Mouse (Mus musculus) intestine, postnatal 0 days (tissue): Measurements from ENCODE around the gene Foxd3. TPM values are rescaled to one million over a fixed set of nuclear protein-coding genes. Genes with fewer than 3 reads are reported as not detected.

Experiments used
- ATAC-seq: fragments of 200-750 bp; cut with Nextera tagmentation; 2 replicates; pipeline ENCODE4 v1.8.0; 2017; ENCODE audit warnings: mild to moderate bottlenecking, moderate TSS enrichment, moderate library complexity
- H3K27ac ChIP-seq: fragments of 300-500 bp; sonication (generic); 2 replicates; pipeline ENCODE4 v1.5.1; 2014; ENCODE audit warnings: mild to moderate bottlenecking, low read depth, low read length, moderate library complexity
- H3K27me3 ChIP-seq: fragments of 300-500 bp; sonication (generic); replicated peaks from 2 replicates; pipeline ENCODE4 v1.6.1; 2014; ENCODE audit warnings: low read length, mixed read lengths; ENCODE audit not compliant: control insufficient read depth, insufficient read depth
- H3K36me3 ChIP-seq: fragments of 300-500 bp; sonication (generic); 2 replicates; pipeline ENCODE4 v1.6.1; 2014; ENCODE audit warnings: mild to moderate bottlenecking, moderate library complexity; ENCODE audit not compliant: control insufficient read depth, insufficient read depth
- H3K4me1 ChIP-seq: fragments of 300-500 bp; sonication (generic); replicated peaks from 2 replicates; pipeline ENCODE4 v1.6.1; 2014; ENCODE audit warnings: antibody characterized with exemption, low read length, mixed read lengths; ENCODE audit not compliant: control insufficient read depth, insufficient read depth
- H3K4me2 ChIP-seq: fragments of 300-500 bp; sonication (generic); replicated peaks from 2 replicates; pipeline ENCODE4 v1.6.1; 2014; ENCODE audit warnings: low read depth, mild to moderate bottlenecking, moderate library complexity
- H3K4me3 ChIP-seq: fragments of 300-500 bp; sonication (generic); 2 replicates; pipeline ENCODE4 v1.5.1; 2014; ENCODE audit warnings: low read depth, low read length
- H3K9ac ChIP-seq: fragments of 300-500 bp; sonication (generic); 2 replicates; pipeline ENCODE4 v1.6.1; 2014; ENCODE audit warnings: mild to moderate bottlenecking, low read depth, low read length
- H3K9me3 ChIP-seq: fragments of 300-500 bp; sonication (generic); 2 replicates; pipeline ENCODE4 v1.6.1; 2016; ENCODE audit warnings: mixed run types; ENCODE audit not compliant: control insufficient read depth
- CTCF ChIP-seq: sonication (generic); IDR thresholded peaks from 2 replicates; pipeline ENCODE4 v1.5.1; 2016; ENCODE audit warnings: low read depth, mild to moderate bottlenecking, control low read depth, antibody characterized with exemption, moderate library complexity
- WGBS: fragments of 180-500 bp; shearing (Covaris S2); extraction: QIAGEN DNeasy Blood & Tissue Kit; methylation state at CpG from one replicate; pipeline ENCODE4 v1.1.7; 2014; 5-methylcytosine and 5-hydroxymethylcytosine counted together
- polyA plus RNA-seq: library from polyadenylated mRNA; unstranded; fragments of >200 nt; fragmentation: Nextera tagmentation; extraction: Ambion mirVana; gene quantifications from 2 replicates; pipeline ENCODE4 v1.2.1, GENCODE M21; 2015

Gene Foxd3
- 0.34 and 0.42 TPM in 2 replicates for polyA plus RNA-seq

GRCm38 (mm10) chr4:99655937-99656604, at the start of gene Foxd3:
Gene Foxd3, plus strand, starts transcription at chr4:99656299.
- no peaks in the 10 kb centered on the region for H3K9me3 ChIP-seq
- peaks cover 97% of the 10 kb centered on the region for H3K27me3 ChIP-seq
- H3K27ac ChIP-seq = no peak within 1 kb of the TSS
- no peaks in the 10 kb centered on the region; the same call in 1 of the 2 replicates for H3K4me1 ChIP-seq
- peak within 1 kb of the TSS; percentile 63 for H3K4me2 ChIP-seq
- no peak for TF ChIP-seq CTCF
- 0 out of 2 replicates have a peak within 1 kb of the TSS, but pooled peaks have one; percentile 1 for H3K9ac ChIP-seq
- peak within 1 kb of the TSS; percentile 45 for H3K4me3 ChIP-seq
- no peaks in the 10 kb centered on the region for H3K36me3 ChIP-seq
- WGBS = 1% methylated on average over 47 of the region's 62 CpGs
- ATAC-seq = no peak

- Histone ChIP-seq H3K4me2 (no peak overlapping the region), H3K4me3 (no peak overlapping the region), H3K27ac (no peak overlapping the region), H3K4me1 (no peaks in the 10 kb centered on the region), H3K9me3 (no peaks in the 10 kb centered on the region), H3K27me3 (no peaks in the 10 kb centered on the region), H3K9ac (no peak overlapping the region), H3K36me3 (no peaks in the 10 kb centered on the region)
- TF ChIP-seq CTCF = no peak
- ATAC-seq = no peak
- WGBS = 88% methylated on average over 10 of the region's 10 CpGs
Measured at GRCm38 (mm10) chr4:99612156-99612555, 43.9 kb upstream of the Foxd3 start.

GRCm38 (mm10) chr4:99612609-99613350, 43.3 kb upstream of the Foxd3 start:
- no peaks in the 10 kb centered on the region for H3K9me3 ChIP-seq
- no peaks in the 10 kb centered on the region for H3K36me3 ChIP-seq
- no peak for TF ChIP-seq CTCF
- WGBS = 50% methylated on average over 12 of the region's 12 CpGs
- no peak overlapping the region for H3K4me3 ChIP-seq
- H3K27me3 ChIP-seq = no peaks in the 10 kb centered on the region
- no peak overlapping the region for H3K27ac ChIP-seq
- ATAC-seq = no peak
- no peak overlapping the region for H3K4me2 ChIP-seq
- no peaks in the 10 kb centered on the region for H3K4me1 ChIP-seq
- no peak overlapping the region for H3K9ac ChIP-seq

GRCm38 (mm10) chr4:99626047-99626844, 29.9 kb upstream of the Foxd3 start:
- no peak overlapping the region for H3K9ac ChIP-seq
- no peak for TF ChIP-seq CTCF
- peak overlapping the region; percentile 43 for H3K4me2 ChIP-seq
- no peak overlapping the region for H3K4me3 ChIP-seq
- no peaks in the 10 kb centered on the region for H3K36me3 ChIP-seq
- WGBS = 13% methylated on average over 21 of the region's 24 CpGs
- ATAC-seq = no peak
- H3K4me1 ChIP-seq = no peaks in the 10 kb centered on the region
- peaks cover 5% of the 10 kb centered on the region for H3K27me3 ChIP-seq
- no peaks in the 10 kb centered on the region for H3K9me3 ChIP-seq
- no peak overlapping the region for H3K27ac ChIP-seq

- no peak for ATAC-seq
- H3K36me3 ChIP-seq = no peaks in the 10 kb centered on the region
- H3K9ac ChIP-seq = no peak overlapping the region
- 73% methylated on average over 13 of the region's 13 CpGs for WGBS
- no peak overlapping the region for H3K4me2 ChIP-seq
- H3K4me1 ChIP-seq = no peaks in the 10 kb centered on the region
- H3K9me3 ChIP-seq = no peaks in the 10 kb centered on the region
- no peak for TF ChIP-seq CTCF
- H3K4me3 ChIP-seq = no peak overlapping the region
- H3K27me3 ChIP-seq = peaks cover 5% of the 10 kb centered on the region
- no peak overlapping the region for H3K27ac ChIP-seq
Measured at GRCm38 (mm10) chr4:99627057-99627456, 29.0 kb upstream of the Foxd3 start.

- H3K27me3 ChIP-seq = no peaks in the 10 kb centered on the region
- no peak for TF ChIP-seq CTCF
- no peak for ATAC-seq
Measured at GRCm38 (mm10) chr4:99636038-99636437, 20.1 kb upstream of the Foxd3 start.

More at GRCm38 (mm10) chr4:99636038-99636437, 20.1 kb upstream of the Foxd3 start:
- Histone ChIP-seq H3K9ac (no peak overlapping the region), H3K4me3 (no peak overlapping the region), H3K27ac (no peak overlapping the region), H3K36me3 (no peaks in the 10 kb centered on the region), H3K4me2 (no peak overlapping the region), H3K9me3 (no peaks in the 10 kb centered on the region), H3K4me1 (no peaks in the 10 kb centered on the region)
- WGBS = 65% methylated on average over 4 of the region's 4 CpGs
